In the genomic region with DNA sequence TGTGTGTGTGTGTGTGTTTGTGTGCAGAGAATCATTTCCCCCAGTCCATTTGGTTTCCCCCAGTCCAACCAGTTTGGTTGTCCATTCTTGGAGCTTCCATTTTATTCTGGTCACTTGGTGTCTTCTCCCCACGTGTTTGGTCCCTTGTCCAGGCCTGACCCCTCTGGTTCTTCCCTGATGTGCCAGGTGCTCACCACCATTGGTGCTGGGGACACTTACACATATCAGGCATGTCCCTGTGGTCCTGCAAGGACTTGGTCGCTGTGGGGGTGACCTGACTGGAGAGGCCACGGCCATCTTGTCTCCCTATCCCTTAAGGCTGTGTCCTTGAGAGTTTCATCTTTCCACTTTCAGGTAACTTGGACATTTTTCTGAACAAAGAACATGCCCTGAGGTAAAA, we compare ENCODE assay signal across 1 mouse cellular context.
TF ChIP-seq lines count a peak whose summit lies in the region.

No protein-coding gene starts in this region.

TF ChIP-seq in myocyte, 11 proteins besides CTCF, POLR2A, EP300 and RAD21:
- no peak for TF ChIP-seq CEBPB (IDR thresholded peaks at IDR 0.05; ENCODE audit: insufficient read depth, poor library complexity, severe bottlenecking)
- TF ChIP-seq POLR2AphosphoS2 (IDR thresholded peaks at IDR 0.05; ENCODE audit: insufficient read length, low read depth), result peak; percentile 52
